Mouse (Mus musculus): ENCODE data around the gene Glra4. TPM values are rescaled to one million over a fixed set of nuclear protein-coding genes. Genes with fewer than 3 reads are reported as not detected.
A peak's percentile ranks its signal among the peaks of the same experiment; 100 is the strongest.
"Not testable (repeated sequence)": the region's sequence is repeated elsewhere in the genome, so short reads cannot be mapped to it uniquely, and the experiment has no call there.

Gene Glra4
- polyA plus RNA-seq, 1 experiment from 2014 or later: not detected

DNA sequence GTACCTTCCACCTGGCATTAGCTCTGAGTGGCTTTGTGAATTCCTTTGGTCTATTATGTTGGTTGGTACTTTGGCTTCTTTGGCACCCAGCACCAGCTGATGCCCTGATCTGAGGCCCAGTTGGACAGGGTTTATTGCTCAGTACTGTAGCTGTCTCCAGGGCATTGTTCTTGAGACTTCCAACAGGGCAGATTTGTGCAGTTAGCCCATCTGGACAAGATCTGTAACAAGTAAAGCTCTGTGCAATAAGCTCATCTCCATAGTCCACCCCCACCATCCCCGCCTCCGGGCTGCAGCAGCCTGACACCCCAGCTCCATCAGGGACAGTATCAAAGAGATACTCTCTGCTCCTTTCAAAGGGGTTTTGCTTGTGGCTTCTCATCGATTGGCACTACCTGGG is 24.5 kb downstream of the Glra4 start:
- WGBS: 92% methylated on average over 3 of the region's 3 CpGs
- Histone ChIP-seq H3K36me3 (replicated peaks) (peaks cover 12% of the 10 kb centered on the region), H3K9me3 (no peaks in the 10 kb centered on the region), H3K4me1 (no peaks in the 10 kb centered on the region), H3K27ac (replicated peaks) (no peak overlapping the region), H3K4me3 (no peak overlapping the region), H3K27me3 (replicated peaks; ENCODE audit: low read depth, poor library complexity, severe bottlenecking) (peaks cover 5% of the 10 kb centered on the region; the same call in 1 of the 2 replicates)
- no peak for DNase-seq (ENCODE audit: low spot score)

DNA sequence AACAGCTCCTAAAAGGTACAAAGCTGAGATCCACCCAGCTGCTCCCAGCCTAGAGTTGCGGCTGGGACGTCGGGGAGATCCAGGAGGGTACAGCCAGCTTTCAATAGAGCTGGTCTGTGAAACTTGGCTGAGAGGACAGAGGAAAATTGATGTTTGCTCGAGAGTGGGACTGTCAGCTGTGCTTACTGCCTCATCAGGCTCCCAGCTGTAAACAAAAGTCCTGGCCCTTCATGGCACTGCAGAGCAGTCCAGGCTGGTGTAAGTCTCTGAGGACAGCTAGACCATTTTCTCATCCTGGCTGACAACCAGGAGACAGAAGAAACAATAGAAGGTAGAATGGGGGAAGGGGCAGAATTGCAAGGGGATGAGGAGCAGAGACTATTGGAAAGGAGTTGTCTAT is 30.6 kb downstream of the Glra4 start:
- no peak overlapping the region for H3K4me3 ChIP-seq
- H3K27ac ChIP-seq (replicated peaks): no peak overlapping the region
- H3K4me1 ChIP-seq: no peaks in the 10 kb centered on the region
- DNase-seq (ENCODE audit: low spot score): no peak
- 84% methylated on average over 4 of the region's 4 CpGs for whole genome bisulfite sequencing
- H3K9me3 ChIP-seq: no peaks in the 10 kb centered on the region
- peaks cover 5% of the 10 kb centered on the region for H3K36me3 ChIP-seq (replicated peaks)
- peaks cover 8% of the 10 kb centered on the region; the same call in 1 of the 2 replicates for H3K27me3 ChIP-seq (replicated peaks; ENCODE audit: low read depth, poor library complexity, severe bottlenecking)

DNA sequence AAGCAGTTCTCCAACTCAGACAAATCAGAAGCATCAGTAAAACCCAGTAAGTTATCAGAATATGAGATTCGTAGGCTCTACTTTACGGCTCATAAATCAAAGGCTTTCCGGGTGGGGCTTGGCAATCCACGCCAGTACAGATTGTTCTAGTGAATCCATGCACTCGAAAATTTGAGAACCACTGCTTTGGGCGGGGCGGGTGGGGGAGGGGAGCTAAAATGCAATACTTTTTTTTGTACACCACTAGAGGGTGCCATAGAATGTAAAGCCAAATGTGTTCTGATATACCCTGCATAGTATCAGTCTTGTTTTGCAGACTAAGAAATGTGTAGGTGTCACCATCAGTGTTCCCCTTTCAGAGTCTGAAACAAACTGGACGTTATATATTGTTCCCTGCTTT is 35.3 kb downstream of the Glra4 start:
- H3K9me3 ChIP-seq: no peaks in the 10 kb centered on the region
- peaks cover 8% of the 10 kb centered on the region; the same call in 1 of the 2 replicates for H3K27me3 ChIP-seq (replicated peaks; ENCODE audit: low read depth, poor library complexity, severe bottlenecking)
- H3K4me3 ChIP-seq: no peak overlapping the region
- H3K4me1 ChIP-seq: no peaks in the 10 kb centered on the region
- no peak for DNase-seq (ENCODE audit: low spot score)
- H3K27ac ChIP-seq (replicated peaks): no peak overlapping the region
- 80% methylated on average over 8 of the region's 8 CpGs for WGBS
- peaks cover 5% of the 10 kb centered on the region for H3K36me3 ChIP-seq (replicated peaks)

DNA sequence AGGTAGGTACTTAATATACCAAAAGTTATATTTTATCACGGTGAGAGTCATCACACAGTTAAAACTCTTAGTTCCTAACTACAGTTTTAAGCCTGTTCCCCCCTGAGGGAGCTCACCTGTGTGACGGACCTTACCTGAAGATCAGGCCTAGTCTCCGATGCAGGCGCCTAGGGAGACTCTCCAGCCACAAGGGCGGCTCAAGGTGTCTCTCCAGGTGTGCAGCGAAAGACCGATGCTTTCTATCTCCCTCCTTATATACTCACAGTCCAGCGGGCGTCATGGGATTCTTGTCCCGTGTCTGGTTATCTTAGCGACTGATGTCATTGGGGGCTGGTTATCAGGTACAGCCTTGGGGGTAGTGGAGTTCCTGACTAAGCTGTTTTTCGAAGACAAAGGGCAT is 36.5 kb downstream of the Glra4 start, which contains the start of gene Morf4l2:
Morf4l2 (minus strand) TSS at position 232 of the 400 bp plus-strand sequence.
- H3K9me3 ChIP-seq: no peaks in the 10 kb centered on the region
- WGBS: 87% methylated on average over 12 of the region's 12 CpGs
- H3K4me1 ChIP-seq: 0 out of 2 replicates have a peak, but pooled peaks cover 6% of the 10 kb centered on the region
- H3K27ac ChIP-seq (replicated peaks): peak within 1 kb of the TSS; percentile 90
- H3K27me3 ChIP-seq (replicated peaks; ENCODE audit: low read depth, poor library complexity, severe bottlenecking): no peaks in the 10 kb centered on the region
- H3K4me3 ChIP-seq: peak within 1 kb of the TSS; percentile 63
- DNase-seq (ENCODE audit: low spot score): no peak
- H3K36me3 ChIP-seq (replicated peaks): peaks cover 8% of the 10 kb centered on the region

DNA sequence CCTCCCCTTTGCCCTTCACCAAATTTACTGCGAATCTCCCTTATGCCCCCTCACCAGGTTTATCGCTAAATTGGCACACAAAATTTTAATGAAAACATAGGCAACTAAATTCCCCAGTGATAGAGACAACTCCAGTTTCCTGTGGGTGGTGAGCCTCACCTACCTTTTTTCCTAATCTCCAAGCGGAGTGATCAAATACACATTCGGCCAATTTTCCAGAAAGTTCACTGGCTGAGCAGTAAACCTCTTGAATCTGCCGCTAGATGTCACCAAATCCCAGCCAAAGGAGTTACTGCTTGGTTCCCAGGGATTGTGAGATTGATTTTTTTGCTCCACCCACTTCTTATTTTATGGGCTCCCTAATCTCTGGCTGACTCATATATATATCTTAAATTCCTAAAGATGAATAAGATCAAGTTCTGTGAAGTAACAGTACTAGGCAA is 37.3 kb downstream of the Glra4 start:
- no peaks in the 10 kb centered on the region for H3K27me3 ChIP-seq (replicated peaks; ENCODE audit: low read depth, poor library complexity, severe bottlenecking)
- 31% methylated on average over 5 of the region's 5 CpGs for WGBS
- peak overlapping the region; percentile 90 for H3K27ac ChIP-seq (replicated peaks)
- H3K4me1 ChIP-seq: 0 out of 2 replicates have a peak, but pooled peaks cover 8% of the 10 kb centered on the region
- DNase-seq (ENCODE audit: low spot score): peak; percentile 45
- peak overlapping the region; percentile 63 for H3K4me3 ChIP-seq
- no peaks in the 10 kb centered on the region for H3K9me3 ChIP-seq
- peaks cover 15% of the 10 kb centered on the region for H3K36me3 ChIP-seq (replicated peaks)

DNA sequence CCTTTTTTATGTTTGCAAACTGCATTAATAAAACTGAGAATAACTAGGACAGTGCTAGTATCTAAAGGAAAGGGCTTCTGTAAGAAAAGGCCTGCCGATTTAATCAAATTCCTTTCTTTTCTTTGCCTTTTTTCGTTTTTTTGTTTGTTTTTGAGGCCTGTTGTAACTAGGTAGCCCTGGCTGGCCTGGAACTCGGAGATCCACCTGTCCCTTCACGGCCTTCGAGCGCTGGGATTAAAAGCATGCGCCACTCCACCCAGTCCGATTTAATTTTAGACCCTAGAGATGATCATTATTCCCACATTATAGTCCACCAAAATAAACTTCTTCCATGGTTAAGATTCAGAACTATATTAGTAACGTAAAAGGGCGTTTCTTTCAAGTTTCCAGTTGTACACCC is 37.7 kb downstream of the Glra4 start:
- peaks cover 18% of the 10 kb centered on the region for H3K36me3 ChIP-seq (replicated peaks)
- H3K4me1 ChIP-seq: 0 out of 2 replicates have a peak, but pooled peaks cover 8% of the 10 kb centered on the region
- no peaks in the 10 kb centered on the region for H3K27me3 ChIP-seq (replicated peaks; ENCODE audit: low read depth, poor library complexity, severe bottlenecking)
- no peak for DNase-seq (ENCODE audit: low spot score)
- 31% methylated on average over 10 of the region's 10 CpGs for WGBS
- peak overlapping the region; percentile 90 for H3K27ac ChIP-seq (replicated peaks)
- H3K4me3 ChIP-seq: peak overlapping the region; percentile 63
- H3K9me3 ChIP-seq: no peaks in the 10 kb centered on the region

DNA sequence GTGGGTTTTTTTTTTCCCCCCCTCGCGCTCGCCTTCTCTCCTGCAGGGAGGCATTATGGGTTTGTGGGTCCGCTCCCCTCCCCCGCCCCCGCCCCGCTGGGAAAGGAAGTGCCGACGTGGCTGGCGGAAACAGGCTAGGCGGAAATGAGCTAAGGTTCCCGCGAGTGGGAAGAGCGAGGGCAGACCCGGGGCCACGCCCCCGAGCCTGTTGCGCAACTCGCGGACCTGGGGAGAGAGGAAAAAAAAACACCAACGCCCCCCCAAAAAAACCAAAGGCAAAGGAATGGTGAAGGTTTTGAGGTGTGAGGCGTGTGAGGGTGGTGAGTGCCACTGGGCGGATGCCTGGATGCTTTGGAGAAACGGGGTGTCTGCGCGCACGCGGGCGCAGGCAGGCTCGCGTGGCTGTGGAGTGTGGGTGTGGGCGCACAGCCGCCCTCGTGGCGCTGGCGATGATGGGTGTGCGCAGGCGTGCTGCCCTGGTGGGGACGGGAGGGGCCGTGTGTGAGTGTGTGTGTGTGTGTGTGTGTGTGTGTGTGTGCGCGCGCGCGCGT is 38.2 kb downstream of the Glra4 start:
- Histone ChIP-seq H3K4me1 (0 out of 2 replicates have a peak, but pooled peaks cover 8% of the 10 kb centered on the region), H3K9me3 (no peaks in the 10 kb centered on the region), H3K27ac (replicated peaks) (peak overlapping the region; percentile 90), H3K4me3 (peak overlapping the region; percentile 63), H3K36me3 (replicated peaks) (peaks cover 22% of the 10 kb centered on the region), H3K27me3 (replicated peaks; ENCODE audit: low read depth, poor library complexity, severe bottlenecking) (no peaks in the 10 kb centered on the region)
- 28% methylated on average over 46 of the region's 46 CpGs for WGBS
- peak; percentile 92 for DNase-seq (ENCODE audit: low spot score)

DNA sequence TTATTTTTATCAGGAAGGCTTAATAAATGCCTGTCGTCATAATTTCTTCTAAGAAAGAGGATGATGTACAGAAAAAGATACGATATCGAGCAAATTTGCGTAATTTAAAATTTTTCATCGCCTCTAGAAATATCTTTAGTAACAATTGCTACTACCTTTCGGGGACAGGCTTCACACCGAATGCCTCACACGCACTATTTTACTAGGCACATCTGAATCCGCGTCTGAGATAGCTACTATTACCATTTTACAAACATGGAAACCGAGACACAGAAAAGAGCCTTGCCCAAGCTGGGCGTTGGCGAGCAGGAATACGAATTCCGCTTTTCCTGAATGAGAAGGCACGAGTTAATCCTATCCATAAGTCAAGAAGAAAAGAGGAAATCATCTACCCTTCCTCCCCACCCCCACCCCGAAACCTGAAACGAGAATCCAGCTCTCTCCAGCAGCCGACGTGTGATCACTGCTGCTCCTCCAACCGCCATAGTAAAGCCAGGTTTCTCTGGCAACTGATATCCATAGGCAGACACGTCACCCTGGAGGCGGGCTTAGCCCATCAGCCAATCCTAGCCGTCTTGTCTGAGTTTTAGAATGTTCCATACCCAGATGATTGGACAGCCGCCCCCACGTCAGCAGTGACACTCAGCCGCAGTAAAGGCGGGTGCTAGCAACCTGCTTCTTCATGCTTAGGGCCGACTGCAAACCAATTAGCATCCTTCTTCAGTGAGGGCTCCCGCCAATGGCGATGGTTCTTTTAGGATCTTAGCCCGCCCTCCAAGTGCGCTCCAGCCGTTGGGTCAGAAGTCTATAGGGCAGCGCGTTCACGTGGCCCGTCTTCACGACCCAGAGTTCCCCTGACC is 38.9 kb downstream of the Glra4 start:
- peak overlapping the region; percentile 90 for H3K27ac ChIP-seq (replicated peaks)
- 0 out of 2 replicates have a peak, but pooled peaks cover 8% of the 10 kb centered on the region for H3K4me1 ChIP-seq
- 21% methylated on average over 39 of the region's 39 CpGs for WGBS
- H3K36me3 ChIP-seq (replicated peaks): peaks cover 28% of the 10 kb centered on the region
- no peaks in the 10 kb centered on the region for H3K27me3 ChIP-seq (replicated peaks; ENCODE audit: low read depth, poor library complexity, severe bottlenecking)
- peak; percentile 92 for DNase-seq (ENCODE audit: low spot score)
- H3K9me3 ChIP-seq: no peaks in the 10 kb centered on the region
- H3K4me3 ChIP-seq: peak overlapping the region; percentile 63

DNA sequence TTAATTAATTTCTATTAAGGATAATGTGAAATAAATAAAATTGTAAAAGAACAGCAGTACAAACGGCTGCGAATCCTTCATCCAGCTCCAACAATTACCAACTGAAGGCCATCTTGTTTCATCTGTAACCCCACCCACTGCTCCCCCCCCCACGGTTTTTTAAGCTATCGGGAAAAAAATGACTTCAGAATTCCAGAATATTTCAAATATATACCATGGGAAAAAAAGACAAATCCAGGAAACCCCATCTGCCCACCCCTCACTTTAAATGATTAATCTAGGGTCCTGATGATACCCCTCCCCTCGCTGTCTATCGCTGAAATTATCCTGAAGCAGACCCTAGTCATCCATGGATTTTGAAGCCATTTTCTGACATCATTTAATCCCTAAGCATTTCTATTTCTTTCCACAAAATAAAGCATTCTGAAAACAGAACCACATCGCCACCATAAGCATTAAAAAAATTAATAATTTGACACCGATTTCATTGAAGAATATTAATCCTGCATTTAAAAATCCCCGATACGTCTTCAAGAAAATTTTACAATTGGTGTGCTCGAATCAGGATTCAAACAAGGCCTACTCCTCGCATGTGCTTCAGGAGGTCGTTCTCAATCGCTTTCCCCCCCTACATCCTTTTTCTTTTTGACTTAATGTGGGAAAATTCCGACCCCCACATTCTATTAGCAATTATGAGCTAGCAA is 39.7 kb downstream of the Glra4 start:
- Histone ChIP-seq H3K27ac (replicated peaks) (peak overlapping the region; percentile 90), H3K36me3 (replicated peaks) (peaks cover 36% of the 10 kb centered on the region), H3K4me3 (peak overlapping the region; percentile 63), H3K27me3 (replicated peaks; ENCODE audit: low read depth, poor library complexity, severe bottlenecking) (no peaks in the 10 kb centered on the region), H3K4me1 (0 out of 2 replicates have a peak, but pooled peaks cover 8% of the 10 kb centered on the region), H3K9me3 (no peaks in the 10 kb centered on the region)
- WGBS: 21% methylated on average over 15 of the region's 15 CpGs
- peak; percentile 39 for DNase-seq (ENCODE audit: low spot score)

DNA sequence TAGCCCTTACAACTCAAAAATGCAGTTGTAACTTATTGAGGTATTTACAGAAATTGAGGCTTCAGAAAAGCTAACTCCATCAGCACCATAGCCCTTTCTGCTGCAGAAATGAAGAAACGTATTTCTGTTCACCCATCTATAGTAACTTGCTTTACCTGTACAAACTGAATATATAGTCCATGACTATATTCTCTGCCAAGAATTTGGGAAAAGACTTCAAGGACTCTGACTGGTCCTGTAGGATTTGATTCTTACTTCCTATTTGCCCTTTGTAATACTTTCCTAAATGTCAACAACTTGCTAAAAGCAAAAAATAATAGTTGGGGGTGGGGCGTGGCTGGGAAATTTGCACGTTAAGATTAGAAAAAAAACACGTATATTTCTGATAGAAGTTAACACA is 47.9 kb downstream of the Glra4 start:
- Histone ChIP-seq H3K4me3 (no peak overlapping the region), H3K27ac (replicated peaks) (no peak overlapping the region), H3K9me3 (no peaks in the 10 kb centered on the region), H3K27me3 (replicated peaks; ENCODE audit: low read depth, poor library complexity, severe bottlenecking) (no peaks in the 10 kb centered on the region), H3K4me1 (no peaks in the 10 kb centered on the region), H3K36me3 (replicated peaks) (peaks cover 45% of the 10 kb centered on the region)
- WGBS: 83% methylated on average over 4 of the region's 4 CpGs
- DNase-seq (ENCODE audit: low spot score): no peak

DNA sequence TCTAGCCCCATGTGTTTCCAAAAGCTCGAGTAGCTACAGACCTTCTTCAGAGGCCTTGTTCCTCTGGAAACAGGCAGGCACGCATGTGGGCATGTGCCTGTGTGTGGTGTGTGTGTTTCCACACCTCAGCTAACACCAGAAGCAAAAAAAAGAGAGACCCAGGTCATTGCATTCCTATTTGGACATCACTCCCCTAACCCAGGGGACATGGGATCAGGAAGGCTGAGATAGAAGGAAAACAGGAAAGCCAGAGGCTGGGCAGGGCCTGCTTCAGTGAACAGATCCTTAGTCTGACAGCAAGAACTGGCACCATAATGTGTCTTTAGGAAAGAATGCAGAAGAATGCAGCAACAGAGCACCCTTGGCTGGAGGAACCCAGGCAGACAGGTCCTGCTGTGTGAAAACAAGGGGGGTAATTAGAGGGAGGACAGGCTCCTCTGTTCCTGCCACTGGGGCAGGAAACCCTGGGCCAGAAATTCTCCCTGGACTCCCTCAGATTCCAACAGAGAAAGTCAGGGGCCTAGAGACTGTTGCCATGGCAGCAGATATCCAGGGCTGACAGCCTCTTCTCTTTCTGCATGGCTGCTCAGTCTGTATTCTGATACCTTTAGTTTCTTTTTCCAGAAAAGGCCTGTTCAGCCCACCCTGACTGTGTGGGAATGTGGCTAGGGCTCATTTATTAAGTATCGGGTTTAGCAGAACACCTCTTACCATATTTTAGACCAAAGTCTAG is 65.0 kb downstream of the Glra4 start:
- 57% methylated on average over 3 of the region's 3 CpGs for WGBS

DNA sequence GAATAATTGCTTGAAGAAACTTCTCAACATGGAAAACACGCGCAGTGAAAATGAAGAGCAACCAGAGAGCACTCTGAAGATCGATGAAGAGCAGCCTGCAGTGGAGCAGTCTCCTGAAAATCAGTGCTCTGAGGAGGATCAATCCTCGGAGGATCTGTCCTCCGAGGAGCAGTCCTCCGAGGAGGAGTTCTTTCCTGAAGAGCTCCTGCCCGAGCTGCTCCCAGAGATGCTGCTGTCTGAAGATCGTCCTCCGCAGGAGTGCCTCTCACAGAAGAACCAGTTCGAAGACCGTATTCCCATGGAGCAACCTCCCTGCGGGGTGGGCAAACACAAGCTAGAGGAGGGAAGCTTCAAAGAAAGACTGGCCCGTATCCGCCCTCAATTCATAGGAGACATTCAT is 71.2 kb downstream of the Glra4 start:
- 27% methylated on average over 14 of the region's 14 CpGs for WGBS
- H3K4me3 ChIP-seq: peak overlapping the region; percentile 64
- peak; percentile 22 for DNase-seq (ENCODE audit: low spot score)

More for the DNA sequence above, 65.0 kb downstream of the Glra4 start:
- DNase-seq (ENCODE audit: low spot score); H3K4me1 ChIP-seq; H3K4me3 ChIP-seq; H3K27ac ChIP-seq (replicated peaks); H3K36me3 ChIP-seq (replicated peaks); H3K9me3 ChIP-seq: not testable (repeated sequence)
- peaks cover 28% of the 10 kb centered on the region for H3K27me3 ChIP-seq (replicated peaks; ENCODE audit: low read depth, poor library complexity, severe bottlenecking)

More for the DNA sequence above, 71.2 kb downstream of the Glra4 start:
- H3K27ac ChIP-seq (replicated peaks): peak overlapping the region; percentile 90
- H3K9me3 ChIP-seq: no peaks in the 10 kb centered on the region
- no peaks in the 10 kb centered on the region for H3K36me3 ChIP-seq (replicated peaks)
- H3K27me3 ChIP-seq (replicated peaks; ENCODE audit: low read depth, poor library complexity, severe bottlenecking): peaks cover 28% of the 10 kb centered on the region
- H3K4me1 ChIP-seq: 0 out of 2 replicates have a peak, but pooled peaks cover 3% of the 10 kb centered on the region

Data from embryonic facial prominence, embryonic 10.5 days (tissue).